Mouse (Mus musculus) MEL (cell line): ENCODE results near the gene Mtrf1.

ENCODE experiments used
- CTCF ChIP-seq, 3 experiments: IDR thresholded peaks in 2 of 3; conservative IDR thresholded peaks in 1 of 3; 2 replicates each; pipeline ENCODE4 v1.5.1; 2011 to 2012; ENCODE audit warnings: low read length in 3 of 3, low read depth in 2 of 3, mild to moderate bottlenecking in 2 of 3, improper control_type of control experiment in 1 of 3, inconsistent platforms in 1 of 3, mixed read lengths in 1 of 3, moderate library complexity in 1 of 3; ENCODE audit not compliant: control insufficient read depth in 1 of 3, insufficient read depth in 1 of 3, poor library complexity in 1 of 3, severe bottlenecking in 1 of 3
- ELF1 ChIP-seq: IDR thresholded peaks from 2 replicates; pipeline ENCODE4 v1.6.1; 2014; ENCODE audit warnings: low read depth, mild to moderate bottlenecking, inconsistent platforms, low read length, improper control_type of control experiment, moderate library complexity
- EP300 ChIP-seq, 2 experiments: IDR thresholded peaks; 2 replicates each; pipeline ENCODE4 v1.6.1; 2011; ENCODE audit warnings: improper control_type of control experiment in 2 of 2, low read length in 2 of 2, low read depth in 1 of 2, mild to moderate bottlenecking in 1 of 2
- GATA1 ChIP-seq: IDR thresholded peaks from 2 replicates; pipeline ENCODE4 v1.6.1; 2011; ENCODE audit warnings: low read depth, low read length, improper control_type of control experiment
- MAFK ChIP-seq: IDR thresholded peaks from 2 replicates; pipeline ENCODE4 v1.6.1; 2011; ENCODE audit warnings: low read depth, mild to moderate bottlenecking, low read length, improper control_type of control experiment, borderline replicate concordance
- NELFE ChIP-seq: IDR thresholded peaks from 2 replicates; pipeline ENCODE4 v1.6.1; 2011; ENCODE audit warnings: low read depth, low read length, improper control_type of control experiment
- POLR2A ChIP-seq, 2 experiments: IDR thresholded peaks; 2 replicates each; pipeline ENCODE4 v1.6.1; 2011 to 2012; ENCODE audit warnings: low read length in 2 of 2, mild to moderate bottlenecking in 2 of 2, control low read depth in 1 of 2, improper control_type of control experiment in 1 of 2, low read depth in 1 of 2, moderate library complexity in 1 of 2; ENCODE audit not compliant: control insufficient read depth in 1 of 2, insufficient read depth in 1 of 2, poor library complexity in 1 of 2
- RAD21 ChIP-seq: IDR thresholded peaks from 2 replicates; pipeline ENCODE4 v1.6.1; 2011; ENCODE audit warnings: mild to moderate bottlenecking, low read depth, low read length, improper control_type of control experiment
- TBP ChIP-seq: IDR thresholded peaks from 2 replicates; pipeline ENCODE4 v1.8.0; 2011; ENCODE audit warnings: low read depth, low read length, improper control_type of control experiment
- ZC3H11A ChIP-seq: IDR thresholded peaks from 2 replicates; pipeline ENCODE4 v1.6.1; 2012; ENCODE audit warnings: low read depth, mild to moderate bottlenecking, inconsistent platforms, low read length, improper control_type of control experiment

DNA sequence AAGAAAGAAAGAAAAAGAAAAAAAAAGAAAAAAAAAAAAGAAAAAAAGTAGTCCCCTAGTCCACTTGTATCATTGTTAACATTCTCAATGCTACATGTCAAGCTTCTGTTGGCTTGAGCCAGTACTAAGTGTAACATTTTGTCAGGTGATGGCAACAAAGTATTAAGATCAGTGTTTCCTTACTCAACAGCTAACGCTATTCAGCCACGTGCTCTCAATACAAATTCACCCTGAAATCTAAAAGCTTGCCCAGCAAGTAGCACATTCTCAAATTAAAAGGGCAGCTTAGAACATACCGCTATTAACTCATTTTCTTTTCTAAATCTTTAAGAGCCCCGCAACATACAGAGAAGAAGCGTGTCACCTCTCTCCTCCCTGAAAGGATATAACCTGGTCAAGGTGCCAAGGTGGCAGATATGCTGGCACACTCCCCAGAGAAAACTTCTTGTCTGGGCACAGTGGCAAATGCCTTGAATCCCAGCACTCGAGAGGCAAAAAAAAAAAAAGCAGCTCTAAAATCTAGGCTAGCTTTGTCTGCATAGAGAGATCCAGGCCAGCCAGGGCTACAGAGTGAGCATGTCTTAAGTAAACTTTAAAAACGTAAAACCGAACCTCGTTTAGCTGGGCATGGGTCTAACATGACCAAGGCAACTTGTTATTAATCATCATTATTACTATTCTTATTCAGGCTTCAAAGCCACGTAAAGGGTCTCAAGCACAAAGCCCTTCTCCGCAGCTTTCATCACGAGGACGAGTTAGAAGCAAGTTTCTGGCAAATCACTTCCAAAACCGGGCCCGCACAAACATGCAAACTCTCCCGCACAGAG, 7.9 kb upstream of the Mtrf1 start:
- TF ChIP-seq POLR2A (IDR thresholded peaks at IDR 0.05; ENCODE audit: control insufficient read depth in 1 of 2, insufficient read depth in 1 of 2, low read depth in 1 of 2, low read length in 2 of 2, poor library complexity in 1 of 2) (no peak), NELFE (no peak), GATA1 (no peak), TBP (no peak), EP300 (IDR thresholded peaks at IDR 0.05; ENCODE audit: low read depth in 1 of 2, low read length in 2 of 2) (no peak), CTCF (IDR thresholded peaks at IDR 0.05 in 2 of 3, conservative IDR thresholded peaks at IDR 0.05 in 1 of 3; ENCODE audit: control insufficient read depth in 1 of 3, insufficient read depth in 1 of 3, low read depth in 2 of 3, low read length in 3 of 3, poor library complexity in 1 of 3, severe bottlenecking in 1 of 3) (no peak), MAFK (no peak), ELF1 (no peak), ZC3H11A (no peak), RAD21 (no peak)
